Mouse (Mus musculus) heart, postnatal 0 days (tissue): ENCODE results near the gene Glt8d1.

ENCODE experiments used
- CTCF ChIP-seq: IDR thresholded peaks from 2 replicates; pipeline ENCODE4 v1.5.1; 2016; ENCODE audit warnings: antibody characterized with exemption, control low read depth, low read depth
- EP300 ChIP-seq: IDR thresholded peaks from 2 replicates; pipeline ENCODE4 v1.6.1; 2016; ENCODE audit warnings: antibody characterized with exemption, low read depth

DNA sequence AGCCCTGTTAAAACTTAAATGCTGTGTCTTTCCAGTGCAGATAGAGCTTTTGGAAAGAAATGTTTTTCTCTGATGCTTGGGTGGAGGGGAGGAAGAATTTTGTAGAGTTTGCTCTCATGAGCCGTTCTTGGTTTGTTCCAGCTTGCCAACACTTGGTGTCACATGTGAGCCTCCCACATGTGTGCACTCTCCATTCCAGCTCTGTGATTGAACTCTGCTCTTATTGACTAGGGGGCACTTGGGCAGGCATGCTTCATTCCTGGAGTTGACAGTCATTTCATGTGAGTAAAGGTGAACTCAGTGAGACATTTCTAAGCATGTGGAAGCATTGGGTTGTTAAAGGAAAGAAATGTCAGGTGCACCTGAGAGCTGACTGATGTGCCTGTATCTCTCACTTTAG, 21.4 kb downstream of the Glt8d1 start:
- TF ChIP-seq EP300, result no peak
- no peak for TF ChIP-seq CTCF
